ENCODE assay signal across 1 mouse cellular context in the genomic region with DNA sequence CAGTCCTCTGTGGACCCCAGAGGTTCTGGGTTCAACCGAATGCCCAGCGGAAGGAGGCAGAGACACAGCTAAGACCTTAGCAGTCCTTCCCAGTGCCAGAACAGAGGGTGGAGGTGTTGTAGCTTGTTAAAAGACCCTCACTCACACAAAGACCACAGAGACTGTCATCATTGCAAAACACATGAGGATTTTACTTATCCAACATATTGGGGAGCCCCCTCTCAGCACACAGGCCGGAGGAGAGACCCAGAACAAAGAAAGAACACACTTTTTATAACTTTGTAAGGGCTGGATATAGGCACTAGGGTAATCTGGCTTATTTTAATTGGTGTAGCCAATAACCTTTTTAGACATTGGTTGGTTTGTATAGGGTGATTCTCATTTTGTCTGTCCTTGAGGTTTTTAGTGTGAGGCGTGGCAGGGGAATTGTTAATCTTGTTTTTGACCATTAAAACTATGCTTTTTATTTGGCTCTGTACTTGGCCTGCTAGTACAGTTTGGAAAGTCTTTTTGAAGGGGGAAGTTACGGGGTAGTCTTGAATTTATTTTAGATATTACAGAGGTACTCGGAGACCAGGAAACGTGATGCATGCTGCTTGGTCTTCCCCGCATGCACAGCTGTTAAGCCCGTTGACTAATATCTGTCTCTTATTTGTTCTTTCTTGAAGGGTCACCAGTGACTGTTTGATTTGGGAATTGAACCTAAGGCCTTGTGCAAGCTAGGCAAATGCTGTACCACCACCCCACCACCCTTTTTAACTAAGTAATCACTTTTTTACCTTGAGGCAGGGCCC.
TF ChIP-seq lines count a peak whose summit lies in the region.

No protein-coding gene starts in this region.

TF ChIP-seq in MEL, 35 proteins besides CTCF, POLR2A, EP300 and RAD21 (continued from another document):
- TF ChIP-seq SMC3 (IDR thresholded peaks at IDR 0.05; ENCODE audit: low read depth, low read length) (0 out of 2 replicates have a peak, but pooled peaks have one; percentile 0), KAT2A (conservative IDR thresholded peaks at IDR 0.05; ENCODE audit: low read depth, low read length) (peak; percentile 6), NELFE (IDR thresholded peaks at IDR 0.05; ENCODE audit: low read depth, low read length) (peak; percentile 93), E2F4 (IDR thresholded peaks at IDR 0.05; ENCODE audit: borderline replicate concordance, low read depth, low read length) (no peak), MYC (IDR thresholded peaks at IDR 0.05; ENCODE audit: low read depth, low read length) (peak; percentile 90), SIN3A (IDR thresholded peaks at IDR 0.05; ENCODE audit: low read length) (peak; percentile 86), MYB (IDR thresholded peaks at IDR 0.05; ENCODE audit: low read depth, low read length) (peak; percentile 31; the same call in 1 of the 2 replicates), MAFK (IDR thresholded peaks at IDR 0.05; ENCODE audit: borderline replicate concordance, low read depth, low read length) (no peak), ZKSCAN1 (IDR thresholded peaks at IDR 0.05; ENCODE audit: low read depth, low read length) (no peak; the same call in 1 of the 2 replicates), MXI1 (IDR thresholded peaks at IDR 0.05; ENCODE audit: low read depth, low read length) (peak; percentile 87), CHD1 (IDR thresholded peaks at IDR 0.05; ENCODE audit: low read depth, low read length) (peak; percentile 43), MAZ (IDR thresholded peaks at IDR 0.05; ENCODE audit: low read depth, low read length) (0 out of 2 replicates have a peak, but pooled peaks have one; percentile 27), POLR2AphosphoS2 (IDR thresholded peaks at IDR 0.05; ENCODE audit: low read length) (peak; percentile 95; the same call in 1 of the 2 replicates), ZMIZ1 (IDR thresholded peaks at IDR 0.05; ENCODE audit: low read depth, low read length) (peak; percentile 100), MEF2A (IDR thresholded peaks at IDR 0.05; ENCODE audit: extremely low read depth, insufficient replicate concordance, low read depth, low read length, poor library complexity, severe bottlenecking) (0 out of 2 replicates have a peak, but pooled peaks have one; percentile 34)
